Comparison of ENCODE assay signal across 8 mouse cellular contexts in genomic region chr15:78900585-78901421, GRCm38 (mm10). TPM values are rescaled to one million over a fixed set of nuclear protein-coding genes. Genes with fewer than 3 reads are reported as not detected.
A peak's percentile ranks its signal among the peaks of the same experiment; 100 is the strongest.
DNase-seq lines count a peak whose midpoint lies in the region; ATAC-seq lines count a peak whose summit lies in the region.

No protein-coding gene starts in this region.

- no peaks in the 10 kb centered on the region for H3K27me3 ChIP-seq in embryonic facial prominence, embryonic 12.5 days
- H3K27me3 ChIP-seq in intestine, embryonic 14.5 days (replicated peaks; ENCODE audit: control insufficient read depth, insufficient read depth, low read length), result no peaks in the 10 kb centered on the region
- H3K27me3 ChIP-seq in midbrain, embryonic 16.5 days (ENCODE audit: control insufficient read depth, insufficient read depth, low read depth, low read length), result peaks cover 10% of the 10 kb centered on the region

- DNase-seq in kidney, postnatal 4 days, result peak; percentile 32 to 56
- DNase-seq in kidney, adult 11 months, result no peak
- peak; percentile 66 for DNase-seq in intestine, embryonic 14.5 days (ENCODE audit: low spot score)
- no peak for DNase-seq in layer of hippocampus, adult 8-10 months (ENCODE audit: low spot score in 2 of 2)
- no peak for DNase-seq in urinary bladder, postnatal 25 days (ENCODE audit: low spot score)

- H3K4me2 ChIP-seq in embryonic facial prominence, embryonic 12.5 days (replicated peaks), result peak overlapping the region; percentile 81
- peak overlapping the region; percentile 71 for H3K4me2 ChIP-seq in intestine, embryonic 14.5 days (ENCODE audit: low read length)
- H3K4me2 ChIP-seq in midbrain, embryonic 16.5 days (ENCODE audit: low read length), result peak overlapping the region; percentile 96

- peak overlapping the region; percentile 80 for H3K9ac ChIP-seq in embryonic facial prominence, embryonic 12.5 days
- peak overlapping the region; percentile 70 for H3K9ac ChIP-seq in intestine, embryonic 14.5 days (ENCODE audit: low read length)
- H3K9ac ChIP-seq in midbrain, embryonic 16.5 days (ENCODE audit: low read depth, low read length), result no peak overlapping the region

- ATAC-seq in embryonic facial prominence, embryonic 12.5 days (ENCODE audit: insufficient number of reproducible peaks, insufficient read depth, low FRiP score, low TSS enrichment), result peak; percentile 31; the same call in 1 of the 2 replicates
- 0 out of 2 replicates have a peak, but pooled peaks have one; percentile 18 for ATAC-seq in intestine, embryonic 14.5 days (replicated peaks; ENCODE audit: low FRiP score, low TSS enrichment, low read depth)
- ATAC-seq in midbrain, embryonic 16.5 days, result no peak
- ATAC-seq in megakaryocyte progenitor cell, adult 5-6 weeks (replicated peaks; ENCODE audit: poor library complexity), result no peak

- no peaks in the 10 kb centered on the region for H3K9me3 ChIP-seq in embryonic facial prominence, embryonic 12.5 days
- H3K9me3 ChIP-seq in intestine, embryonic 14.5 days (ENCODE audit: control insufficient read depth, low read length), result no peaks in the 10 kb centered on the region
- no peaks in the 10 kb centered on the region for H3K9me3 ChIP-seq in midbrain, embryonic 16.5 days (replicated peaks; ENCODE audit: control insufficient read depth, low read length, poor library complexity, severe bottlenecking)

- H3K4me3 ChIP-seq in embryonic facial prominence, embryonic 12.5 days, result peak overlapping the region; percentile 75
- peak overlapping the region; percentile 78 for H3K4me3 ChIP-seq in intestine, embryonic 14.5 days (ENCODE audit: low read depth, low read length)
- peak overlapping the region; percentile 53; the same call in 1 of the 2 replicates for H3K4me3 ChIP-seq in midbrain, embryonic 16.5 days (ENCODE audit: low read depth, low read length)

- peak overlapping the region; percentile 78 for H3K27ac ChIP-seq in embryonic facial prominence, embryonic 12.5 days
- peak overlapping the region; percentile 48 for H3K27ac ChIP-seq in intestine, embryonic 14.5 days (ENCODE audit: low read depth)
- no peak overlapping the region for H3K27ac ChIP-seq in midbrain, embryonic 16.5 days (ENCODE audit: low read length)

- WGBS in embryonic facial prominence, embryonic 12.5 days, result 14% methylated on average over 18 of the region's 18 CpGs
- WGBS in intestine, embryonic 14.5 days, result 13% methylated on average over 18 of the region's 18 CpGs
- WGBS in midbrain, embryonic 16.5 days, result 26% methylated on average over 18 of the region's 18 CpGs

- H3K36me3 ChIP-seq in embryonic facial prominence, embryonic 12.5 days, result peaks cover 32% of the 10 kb centered on the region
- peaks cover 31% of the 10 kb centered on the region for H3K36me3 ChIP-seq in intestine, embryonic 14.5 days (ENCODE audit: control insufficient read depth, insufficient read depth, low read length)
- H3K36me3 ChIP-seq in midbrain, embryonic 16.5 days (ENCODE audit: control insufficient read depth, insufficient read depth, low read length), result no peaks in the 10 kb centered on the region

- H3K4me1 ChIP-seq in embryonic facial prominence, embryonic 12.5 days, result peaks cover 28% of the 10 kb centered on the region
- H3K4me1 ChIP-seq in intestine, embryonic 14.5 days (replicated peaks; ENCODE audit: control insufficient read depth, insufficient read depth, low read length), result peaks cover 29% of the 10 kb centered on the region
- peaks cover 13% of the 10 kb centered on the region for H3K4me1 ChIP-seq in midbrain, embryonic 16.5 days (ENCODE audit: control insufficient read depth, insufficient read depth, low read length)

RNA-seq across cellular contexts. Expression of gene Sh3bp1, which starts 1.2 kb away (rescaled TPM):
- polyA plus RNA-seq in embryonic facial prominence, embryonic 12.5 days (2016; fragmentation: Nextera tagmentation; extraction: Ambion mirVana), result 39.4 and 42.2 TPM in 2 replicates
- polyA plus RNA-seq in intestine, embryonic 14.5 days (2014; fragmentation: Nextera tagmentation; extraction: Ambion mirVana), result 30.2 and 35.5 TPM in 2 replicates
- 2.2 and 2.7 TPM in 2 replicates for polyA plus RNA-seq in midbrain, embryonic 16.5 days (2015; fragmentation: Nextera tagmentation; extraction: Ambion mirVana)
- 42.5 and 55.8 TPM in 2 replicates for total RNA-seq in megakaryocyte progenitor cell, adult 5-6 weeks (2015)
- total RNA-seq in megakaryocyte progenitor cell, adult 5-6 weeks (2017), result 18.9 and 22.9 TPM in 2 replicates
- total RNA-seq in layer of hippocampus, adult 8-10 months (2022), result 10 to 100 TPM; 28.9 to 33.0 (median 31.8) TPM

RNA-seq across cellular contexts. Expression of gene Gm49510, which starts 1.3 kb away (rescaled TPM):
- 0.29 and 1.4 TPM in 2 replicates for polyA plus RNA-seq in embryonic facial prominence, embryonic 12.5 days (2016; fragmentation: Nextera tagmentation; extraction: Ambion mirVana)
- 0.62 and 0.86 TPM in 2 replicates for polyA plus RNA-seq in intestine, embryonic 14.5 days (2014; fragmentation: Nextera tagmentation; extraction: Ambion mirVana)
- not detected in 2 replicates for polyA plus RNA-seq in midbrain, embryonic 16.5 days (2015; fragmentation: Nextera tagmentation; extraction: Ambion mirVana)
- not detected in 2 replicates for total RNA-seq in megakaryocyte progenitor cell, adult 5-6 weeks (2015)
- 1.2 and 2.6 TPM in 2 replicates for total RNA-seq in megakaryocyte progenitor cell, adult 5-6 weeks (2017)
- total RNA-seq in layer of hippocampus, adult 8-10 months (2022), result 1 to 10 TPM in 1 of 4 experiments, under 1 TPM in 2, not detected in 1; 0.34 to 1.2 (median 0.38) TPM

RNA-seq across cellular contexts. Expression of gene Pdxp, which starts 12.9 kb away (rescaled TPM):
- 37.3 and 37.6 TPM in 2 replicates for polyA plus RNA-seq in embryonic facial prominence, embryonic 12.5 days (2016; fragmentation: Nextera tagmentation; extraction: Ambion mirVana)
- 16.3 and 17.5 TPM in 2 replicates for polyA plus RNA-seq in intestine, embryonic 14.5 days (2014; fragmentation: Nextera tagmentation; extraction: Ambion mirVana)
- 107 and 126 TPM in 2 replicates for polyA plus RNA-seq in midbrain, embryonic 16.5 days (2015; fragmentation: Nextera tagmentation; extraction: Ambion mirVana)
- total RNA-seq in megakaryocyte progenitor cell, adult 5-6 weeks (2015), result 9.5 and 12.8 TPM in 2 replicates
- 5.0 and 8.8 TPM in 2 replicates for total RNA-seq in megakaryocyte progenitor cell, adult 5-6 weeks (2017)
- total RNA-seq in layer of hippocampus, adult 8-10 months (2022), result 100 to 1,000 TPM; 140 to 156 (median 148) TPM

RNA-seq across cellular contexts. Expression of gene Gga1, which starts 23.8 kb away (rescaled TPM):
- polyA plus RNA-seq in embryonic facial prominence, embryonic 12.5 days (2016; fragmentation: Nextera tagmentation; extraction: Ambion mirVana), result 50.0 and 51.1 TPM in 2 replicates
- 38.1 and 44.4 TPM in 2 replicates for polyA plus RNA-seq in intestine, embryonic 14.5 days (2014; fragmentation: Nextera tagmentation; extraction: Ambion mirVana)
- 46.0 and 46.5 TPM in 2 replicates for polyA plus RNA-seq in midbrain, embryonic 16.5 days (2015; fragmentation: Nextera tagmentation; extraction: Ambion mirVana)
- total RNA-seq in megakaryocyte progenitor cell, adult 5-6 weeks (2015), result 27.8 and 28.9 TPM in 2 replicates
- total RNA-seq in megakaryocyte progenitor cell, adult 5-6 weeks (2017), result 15.4 and 20.1 TPM in 2 replicates
- total RNA-seq in layer of hippocampus, adult 8-10 months (2022), result 10 to 100 TPM; 59.2 to 63.9 (median 62.6) TPM

RNA-seq across cellular contexts. Expression of gene Lgals1, which starts 25.7 kb away (rescaled TPM):
- 1,294 and 1,324 TPM in 2 replicates for polyA plus RNA-seq in embryonic facial prominence, embryonic 12.5 days (2016; fragmentation: Nextera tagmentation; extraction: Ambion mirVana)
- 1,194 and 1,197 TPM in 2 replicates for polyA plus RNA-seq in intestine, embryonic 14.5 days (2014; fragmentation: Nextera tagmentation; extraction: Ambion mirVana)
- 51.7 and 53.2 TPM in 2 replicates for polyA plus RNA-seq in midbrain, embryonic 16.5 days (2015; fragmentation: Nextera tagmentation; extraction: Ambion mirVana)
- total RNA-seq in megakaryocyte progenitor cell, adult 5-6 weeks (2015), result 480 and 550 TPM in 2 replicates
- total RNA-seq in megakaryocyte progenitor cell, adult 5-6 weeks (2017), result 648 and 851 TPM in 2 replicates
- 10 to 100 TPM; 16.9 to 40.3 (median 28.2) TPM for total RNA-seq in layer of hippocampus, adult 8-10 months (2022)

Comparison
In these comparisons a context has a peak if more than half of its experiments do, and no peak if none do; other contexts are left out.
1. DNase-seq: peak in kidney, postnatal 4 days (2 of 2) and intestine, embryonic 14.5 days (single experiment); none in kidney, adult 11 months (single experiment), layer of hippocampus, adult 8-10 months (0 of 2) and urinary bladder, postnatal 25 days (single experiment).
2. ATAC-seq: peak in embryonic facial prominence, embryonic 12.5 days (single experiment) and intestine, embryonic 14.5 days (single experiment); none in midbrain, embryonic 16.5 days (single experiment) and megakaryocyte progenitor cell, adult 5-6 weeks (single experiment).
3. Peak in every context shown above with its lines, with median percentiles within 50 percentile points of each other: H3K4me2 ChIP-seq and H3K4me3 ChIP-seq.